8 mouse cellular contexts compared by ENCODE assay signal in the genomic region with DNA sequence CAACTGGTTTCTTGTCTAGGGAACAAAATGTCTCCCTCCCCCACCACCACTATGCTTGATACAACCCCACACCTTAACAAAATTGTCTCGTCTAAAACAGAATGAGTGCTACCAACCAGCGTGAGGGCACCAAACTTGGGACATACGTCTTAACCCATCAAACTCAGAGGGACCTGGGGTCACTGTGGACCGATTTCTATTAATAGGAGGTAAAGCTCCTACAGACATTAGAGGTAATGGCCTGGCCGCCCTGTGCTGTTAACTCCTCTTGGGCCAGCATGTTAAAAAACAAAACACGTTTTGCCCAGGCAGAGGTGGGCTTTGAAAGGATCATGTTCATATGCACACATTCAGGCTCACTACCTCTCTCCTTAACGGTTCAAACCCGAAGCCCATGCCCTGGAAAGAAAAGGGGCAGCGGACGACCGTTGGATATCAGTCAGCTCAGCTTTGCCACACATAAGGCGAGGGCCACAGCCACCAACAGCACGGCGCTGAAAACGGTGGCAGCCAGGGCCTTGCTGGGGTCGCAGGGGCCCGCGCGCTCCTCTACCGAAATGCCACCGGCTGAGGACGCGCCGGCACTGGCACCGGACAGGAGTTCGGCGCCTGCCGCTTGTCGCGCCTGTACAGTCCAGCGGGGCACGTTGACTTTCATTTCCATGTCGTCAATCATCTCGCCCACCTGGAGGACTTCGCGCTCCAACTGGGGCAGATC. TPM values are rescaled to one million over a fixed set of nuclear protein-coding genes. Genes with fewer than 3 reads are reported as not detected.
A peak's percentile ranks its signal among the peaks of the same experiment; 100 is the strongest.
DNase-seq lines count a peak whose midpoint lies in the region; ATAC-seq and TF ChIP-seq lines count a peak whose summit lies in the region.

No protein-coding gene starts in this region.

- ATAC-seq in liver, embryonic 13.5 days (ENCODE audit: low read depth): no peak

- no peaks in the 10 kb centered on the region for H3K9me3 ChIP-seq in liver, embryonic 13.5 days (replicated peaks)

- H3K4me3 ChIP-seq in testis, adult 2 months (ENCODE audit: control insufficient read depth, low read depth, low read length): peak overlapping the region; percentile 73
- H3K4me3 ChIP-seq in liver, embryonic 13.5 days (replicated peaks): peak overlapping the region; percentile 91

- no peak overlapping the region for H3K27ac ChIP-seq in testis, adult 2 months (ENCODE audit: control insufficient read depth, insufficient read depth, low read depth, low read length)
- no peak overlapping the region for H3K27ac ChIP-seq in liver, embryonic 13.5 days

- peak overlapping the region; percentile 67 for H3K9ac ChIP-seq in liver, embryonic 13.5 days

- TF ChIP-seq POLR2A in testis, adult 2 months (IDR thresholded peaks at IDR 0.05; ENCODE audit: control insufficient read depth, low read depth, low read length): no peak; the same call in 1 of the 2 replicates

- H3K4me1 ChIP-seq in testis, adult 2 months (ENCODE audit: control insufficient read depth, insufficient read depth, low read length): peaks cover 27% of the 10 kb centered on the region
- peaks cover 51% of the 10 kb centered on the region for H3K4me1 ChIP-seq in liver, embryonic 13.5 days (replicated peaks)

- no peak for TF ChIP-seq CTCF in testis, adult 2 months (IDR thresholded peaks at IDR 0.05; ENCODE audit: control insufficient read depth, insufficient read depth, insufficient replicate concordance, low read depth, low read length)

- no peaks in the 10 kb centered on the region for H3K27me3 ChIP-seq in testis, adult 2 months (ENCODE audit: control insufficient read depth, insufficient read depth, low read length)
- H3K27me3 ChIP-seq in liver, embryonic 13.5 days: peaks cover 49% of the 10 kb centered on the region

- no peaks in the 10 kb centered on the region for H3K36me3 ChIP-seq in testis, adult 2 months (ENCODE audit: control insufficient read depth, insufficient read depth, low read length)
- no peaks in the 10 kb centered on the region for H3K36me3 ChIP-seq in liver, embryonic 13.5 days

- H3K4me2 ChIP-seq in liver, embryonic 13.5 days: peak overlapping the region; percentile 98

- DNase-seq in embryo, embryonic 9.5 days (ENCODE audit: extremely low spot score): peak; percentile 8
- DNase-seq in embryo, embryonic 11 days: no peak
- no peak for DNase-seq in testis, postnatal 14 days (ENCODE audit: low spot score)
- DNase-seq in liver, embryonic 13.5 days: no peak
- DNase-seq in thymus, postnatal 4 days: no peak
- no peak for DNase-seq in left cerebral cortex, adult 18-20 months (ENCODE audit: low spot score in 2 of 2)
- DNase-seq in lung, postnatal 10 days: no peak

- 5% methylated on average over 36 of the region's 36 CpGs for WGBS in liver, embryonic 13.5 days (ENCODE audit: insufficient replicate concordance)

RNA-seq across cellular contexts. Expression of a gene that starts 1.2 kb away (rescaled TPM):
- 0.06 and 0.07 TPM in 2 replicates for polyA plus RNA-seq in testis, adult 2 months (2012; rRNA removed)
- 0.03 and 0.05 TPM in 2 replicates for polyA plus RNA-seq in liver, embryonic 13.5 days (2015; fragmentation: Nextera tagmentation; extraction: Ambion mirVana)
- under 1 TPM; 0.58 to 0.68 TPM for total RNA-seq in left cerebral cortex, adult 18-20 months (2021)

RNA-seq across cellular contexts. Expression of a gene that starts 1.8 kb away (rescaled TPM):
- 12.8 and 15.0 TPM in 2 replicates for polyA plus RNA-seq in testis, adult 2 months (2012; rRNA removed)
- 26.1 and 31.7 TPM in 2 replicates for polyA plus RNA-seq in liver, embryonic 13.5 days (2015; fragmentation: Nextera tagmentation; extraction: Ambion mirVana)
- 10 to 100 TPM; 39.8 to 44.5 TPM for total RNA-seq in left cerebral cortex, adult 18-20 months (2021)

RNA-seq across cellular contexts. Expression of a gene that starts 28.1 kb away (rescaled TPM):
- 4.9 and 5.7 TPM in 2 replicates for polyA plus RNA-seq in testis, adult 2 months (2012; rRNA removed)
- polyA plus RNA-seq in liver, embryonic 13.5 days (2015; fragmentation: Nextera tagmentation; extraction: Ambion mirVana): 96.0 and 105 TPM in 2 replicates
- 10 to 100 TPM; 68.2 to 70.0 TPM for total RNA-seq in left cerebral cortex, adult 18-20 months (2021)

RNA-seq across cellular contexts. Expression of a gene that starts 46.7 kb away (rescaled TPM):
- polyA plus RNA-seq in testis, adult 2 months (2012; rRNA removed): 19.0 and 24.1 TPM in 2 replicates
- polyA plus RNA-seq in liver, embryonic 13.5 days (2015; fragmentation: Nextera tagmentation; extraction: Ambion mirVana): 0.07 and 0.33 TPM in 2 replicates
- under 1 TPM; 0.40 to 0.59 TPM for total RNA-seq in left cerebral cortex, adult 18-20 months (2021)

Comparison
In these comparisons a context has a peak if more than half of its experiments do, and no peak if none do; other contexts are left out.
1. RNA of a gene that starts 28.1 kb away (polyA plus RNA-seq): 96.0 to 105 TPM in liver, embryonic 13.5 days; 4.9 to 5.7 TPM in testis, adult 2 months; every median in the first group is over 10 times any median in the second.